11 mouse cellular contexts compared by ENCODE assay signal in the genomic region with DNA sequence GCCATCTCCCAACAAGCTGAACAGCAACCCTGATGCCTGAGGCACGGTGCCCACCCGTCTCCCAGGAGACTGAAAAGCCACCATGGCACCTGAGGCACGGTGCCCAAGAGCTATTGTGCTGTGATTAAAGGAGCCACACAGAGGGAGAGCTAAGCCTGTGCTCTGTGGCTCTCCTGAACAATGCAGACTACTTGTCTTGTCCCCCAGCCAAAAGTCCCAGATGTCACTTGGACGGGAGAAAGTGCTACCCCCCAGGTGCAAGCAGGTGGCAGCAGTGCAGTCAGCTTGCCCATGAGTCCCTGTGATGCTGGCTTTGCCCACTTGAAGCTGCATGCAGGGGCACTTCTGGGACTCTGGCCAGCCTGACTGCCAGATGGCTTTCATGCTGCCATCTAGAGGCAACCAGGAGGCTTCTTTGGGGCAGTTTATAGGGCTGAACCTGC. TPM values are rescaled to one million over a fixed set of nuclear protein-coding genes. Genes with fewer than 3 reads are reported as not detected.
A peak's percentile ranks its signal among the peaks of the same experiment; 100 is the strongest.
DNase-seq lines count a peak whose midpoint lies in the region; ATAC-seq and TF ChIP-seq lines count a peak whose summit lies in the region.
"Had no signal": no experiment of that assay in that cellular context is flagged by ENCODE, and none has a peak within 500 bp of the region (broad histone marks: within the 10 kb centered on the region; RNA-seq: fewer than 3 reads in every experiment).

No protein-coding gene starts in this region.

- H3K27ac ChIP-seq in ES-Bruce4 (ENCODE audit: insufficient read depth, low read length): no peak overlapping the region
- H3K27ac ChIP-seq: liver, embryonic 13.5 days had no signal

- H3K36me3 ChIP-seq in ES-Bruce4 (ENCODE audit: control insufficient read depth, insufficient read depth, low read length, poor library complexity, severe bottlenecking): no peaks in the 10 kb centered on the region
- H3K36me3 ChIP-seq: liver, embryonic 13.5 days had no signal

- no peak overlapping the region for H3K4me3 ChIP-seq in ES-Bruce4 (ENCODE audit: low read depth, low read length)
- H3K4me3 ChIP-seq: liver, embryonic 13.5 days had no signal

- no peak for ATAC-seq in monocyte, adult 5-6 weeks (replicated peaks; ENCODE audit: insufficient number of reproducible peaks, low FRiP score, low TSS enrichment, poor library complexity, severe bottlenecking)
- ATAC-seq in erythroblast, adult 5-6 weeks (replicated peaks; ENCODE audit: low FRiP score, poor library complexity, severe bottlenecking): no peak

- intact Hi-C loops in left cerebral cortex, postnatal 36 days (cut with DNase I): no loop called here

- TF ChIP-seq EP300 in ES-Bruce4 (IDR thresholded peaks at IDR 0.05; ENCODE audit: insufficient read depth, low read depth, low read length): no peak

- no peak for TF ChIP-seq POLR2A in ES-Bruce4 (IDR thresholded peaks at IDR 0.05; ENCODE audit: insufficient read depth, low read length)

- H3K9me3 ChIP-seq in ES-Bruce4 (replicated peaks; ENCODE audit: control insufficient read depth, insufficient read depth, low read length, poor library complexity, severe bottlenecking): no peaks in the 10 kb centered on the region
- H3K9me3 ChIP-seq: liver, embryonic 13.5 days had no signal

- H3K27me3 ChIP-seq in ES-Bruce4 (ENCODE audit: control insufficient read depth, insufficient read depth, low read length, poor library complexity, severe bottlenecking): no peaks in the 10 kb centered on the region

- TF ChIP-seq CTCF in ES-Bruce4 (IDR thresholded peaks at IDR 0.05; ENCODE audit: low read depth, low read length): peak; percentile 23

- DNase-seq in adrenal gland, postnatal 14 days: peak; percentile 4
- no peak for DNase-seq in adrenal gland, postnatal 10 days
- DNase-seq in frontal cortex, postnatal 10 days (ENCODE audit: low spot score in 2 of 2): peak; percentile 55
- DNase-seq in left cerebral cortex, postnatal 36 days (ENCODE audit: low spot score in 2 of 2): peak; percentile 57 to 63
- DNase-seq in testis, postnatal 10 days (ENCODE audit: low spot score): no peak
- DNase-seq: liver, embryonic 13.5 days had no signal

- peaks cover 2% of the 10 kb centered on the region for H3K4me1 ChIP-seq in ES-Bruce4 (ENCODE audit: control insufficient read depth, insufficient read depth, low read length)

- no peak overlapping the region for H3K9ac ChIP-seq in ES-Bruce4 (ENCODE audit: low read depth, poor library complexity, severe bottlenecking)
- H3K9ac ChIP-seq: liver, embryonic 13.5 days had no signal

RNA-seq across cellular contexts. Expression of a gene that starts 4.4 kb away (rescaled TPM):
- 0.70 and 0.71 TPM in 2 replicates for total RNA-seq in adrenal gland, postnatal 14 days (2021)
- total RNA-seq in adrenal gland, postnatal 10 days (2021): 1 to 10 TPM in 1 of 2 experiments, under 1 TPM in 1; 0.69 to 1.1 TPM
- not detected in 2 replicates for polyA plus RNA-seq in ES-Bruce4 (2011; ENCODE audit: insufficient read depth, insufficient read length, low read depth, missing spikeins)
- 10 to 100 TPM; 24.9 to 28.5 TPM for total RNA-seq in left cerebral cortex, postnatal 36 days (2021)
- total RNA-seq in monocyte, adult 5-6 weeks (2017): not detected in 3 replicates
- not detected in 2 replicates for total RNA-seq in erythroblast, adult 5-6 weeks (2015; ENCODE audit: low replicate concordance)
- total RNA-seq in erythroblast, adult 5-6 weeks (2017; ENCODE audit: low replicate concordance): 0.56 TPM in 1 of 2 replicates, not detected in the other
- polyA plus RNA-seq: liver, embryonic 13.5 days had no signal

RNA-seq across cellular contexts. Expression of a gene that starts 23.1 kb away (rescaled TPM):
- total RNA-seq in adrenal gland, postnatal 14 days (2021): not detected in 2 replicates
- not detected for total RNA-seq in adrenal gland, postnatal 10 days (2021)
- polyA plus RNA-seq in ES-Bruce4 (2011; ENCODE audit: insufficient read depth, insufficient read length, low read depth, missing spikeins): not detected in 2 replicates
- total RNA-seq in left cerebral cortex, postnatal 36 days (2021): not detected
- not detected in 3 replicates for total RNA-seq in monocyte, adult 5-6 weeks (2017)
- not detected in 2 replicates for total RNA-seq in erythroblast, adult 5-6 weeks (2015; ENCODE audit: low replicate concordance)
- not detected in 2 replicates for total RNA-seq in erythroblast, adult 5-6 weeks (2017; ENCODE audit: low replicate concordance)
- polyA plus RNA-seq: embryonic facial prominence, embryonic 11.5 days; liver, embryonic 13.5 days had no signal

RNA-seq across cellular contexts. Expression of a gene that starts 48.4 kb away (rescaled TPM):
- total RNA-seq in adrenal gland, postnatal 14 days (2021): not detected in 2 replicates
- not detected for total RNA-seq in adrenal gland, postnatal 10 days (2021)
- polyA plus RNA-seq in ES-Bruce4 (2011; ENCODE audit: insufficient read depth, insufficient read length, low read depth, missing spikeins): 1.8 and 2.2 TPM in 2 replicates
- not detected for total RNA-seq in left cerebral cortex, postnatal 36 days (2021)
- total RNA-seq in monocyte, adult 5-6 weeks (2017): not detected in 3 replicates
- total RNA-seq in erythroblast, adult 5-6 weeks (2015; ENCODE audit: low replicate concordance): not detected in 2 replicates
- not detected in 2 replicates for total RNA-seq in erythroblast, adult 5-6 weeks (2017; ENCODE audit: low replicate concordance)
- polyA plus RNA-seq: embryonic facial prominence, embryonic 11.5 days; liver, embryonic 13.5 days; testis, adult 2 months had no signal

Comparison
In these comparisons a context has a peak if more than half of its experiments do, and no peak if none do; other contexts are left out.
1. DNase-seq: peak in adrenal gland, postnatal 14 days (single experiment), frontal cortex, postnatal 10 days (2 of 2) and left cerebral cortex, postnatal 36 days (2 of 2); none in adrenal gland, postnatal 10 days (single experiment) and testis, postnatal 10 days (single experiment).
2. RNA of a gene that starts 4.4 kb away (total RNA-seq): 24.9 to 28.5 TPM in left cerebral cortex, postnatal 36 days; 0.69 to 1.1 TPM in adrenal gland, postnatal 10 days, 0.70 to 0.71 TPM in adrenal gland, postnatal 14 days, not detected in monocyte, adult 5-6 weeks and 0.56 TPM in erythroblast, adult 5-6 weeks; every median in the first group is over 10 times any median in the second.